Comparison of ENCODE assay signal across 20 mouse cellular contexts in the genomic region with DNA sequence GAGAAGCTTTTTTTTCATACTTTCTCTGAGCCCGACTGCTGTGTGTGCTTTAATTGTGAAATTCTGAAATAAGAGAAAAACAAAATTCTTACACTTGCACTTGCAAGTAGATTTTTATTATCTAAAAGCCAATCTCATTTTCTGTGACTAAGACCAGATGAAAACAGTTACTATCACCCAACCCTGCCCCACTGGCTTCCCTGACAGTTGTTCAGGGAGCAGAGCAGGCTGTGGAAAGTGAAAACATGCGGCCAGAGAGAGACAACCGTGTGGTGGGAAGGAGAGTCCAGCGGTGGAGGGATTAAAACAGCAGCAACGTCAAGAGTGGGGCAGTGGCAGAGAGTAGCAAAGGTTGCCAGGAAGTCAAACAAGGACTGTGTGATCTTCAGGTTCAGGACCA. TPM values are rescaled to one million over a fixed set of nuclear protein-coding genes. Genes with fewer than 3 reads are reported as not detected.
A peak's percentile ranks its signal among the peaks of the same experiment; 100 is the strongest.
DNase-seq lines count a peak whose midpoint lies in the region; ATAC-seq and TF ChIP-seq lines count a peak whose summit lies in the region.
"Had no signal": no experiment of that assay in that cellular context is flagged by ENCODE, and none has a peak within 500 bp of the region (broad histone marks: within the 10 kb centered on the region; RNA-seq: fewer than 3 reads in every experiment).

No protein-coding gene starts in this region.

- no peaks in the 10 kb centered on the region for H3K27me3 ChIP-seq in G1E (ENCODE audit: insufficient read depth, low read length)
- no peaks in the 10 kb centered on the region for H3K27me3 ChIP-seq in liver, embryonic 16.5 days (ENCODE audit: control insufficient read depth, insufficient read depth, low read depth, low read length)
- H3K27me3 ChIP-seq: forebrain, embryonic 13.5 days; limb, embryonic 12.5 days; midbrain, embryonic 12.5 days; neural tube, embryonic 12.5 days had no signal

- DNase-seq in heart, adult 11 months: peak; percentile 80
- DNase-seq in heart, adult 8-10 months (ENCODE audit: low spot score): no peak
- no peak for DNase-seq in G1E (ENCODE audit: low spot score)
- DNase-seq in lung, postnatal 14 days: peak; percentile 24
- no peak for DNase-seq in kidney, postnatal 14 days
- DNase-seq in thymus, postnatal 4 days: no peak
- DNase-seq: cerebellum, adult 18-20 months; cerebellum, postnatal 25 days; gastrocnemius, postnatal 10 days; kidney, adult 2 months; kidney, postnatal 10 days; spleen, adult 18-20 months had no signal

- peaks cover 70% of the 10 kb centered on the region for H3K4me1 ChIP-seq in G1E (ENCODE audit: insufficient read depth, low read depth, low read length)
- peaks cover 9% of the 10 kb centered on the region for H3K4me1 ChIP-seq in liver, embryonic 16.5 days (ENCODE audit: control insufficient read depth, low read depth, low read length)
- H3K4me1 ChIP-seq: forebrain, embryonic 13.5 days; midbrain, embryonic 12.5 days; neural tube, embryonic 12.5 days had no signal

- no peak overlapping the region for H3K27ac ChIP-seq in liver, embryonic 16.5 days (ENCODE audit: low read length)
- H3K27ac ChIP-seq: forebrain, embryonic 13.5 days; limb, embryonic 12.5 days; macrophage; midbrain, embryonic 12.5 days; neural tube, embryonic 12.5 days had no signal

- peak; percentile 30 for ATAC-seq in G1E (ENCODE audit: extremely low read depth, insufficient number of reproducible peaks, low FRiP score, poor library complexity, severe bottlenecking)
- peak; percentile 43; the same call in 1 of the 2 replicates for ATAC-seq in liver, embryonic 16.5 days (ENCODE audit: low read depth)
- ATAC-seq in CD4-positive, CD25-positive, alpha-beta regulatory T cell, adult 4 months: no peak
- ATAC-seq: forebrain, embryonic 13.5 days; inflammation-experienced regulatory T-cells, adult 6 months had no signal

- 39% methylated on average over 5 of the region's 5 CpGs for WGBS in liver, embryonic 16.5 days (ENCODE audit: insufficient replicate concordance)

- no peaks in the 10 kb centered on the region for H3K9me3 ChIP-seq in G1E (replicated peaks)
- no peaks in the 10 kb centered on the region for H3K9me3 ChIP-seq in liver, embryonic 16.5 days (replicated peaks; ENCODE audit: control insufficient read depth, low read length)
- H3K9me3 ChIP-seq: forebrain, embryonic 13.5 days; limb, embryonic 12.5 days; midbrain, embryonic 12.5 days; neural tube, embryonic 12.5 days had no signal

- no peak overlapping the region for H3K9ac ChIP-seq in liver, embryonic 16.5 days (ENCODE audit: low read depth, low read length)
- H3K9ac ChIP-seq: forebrain, embryonic 13.5 days; limb, embryonic 12.5 days; midbrain, embryonic 12.5 days; neural tube, embryonic 12.5 days had no signal

- H3K4me3 ChIP-seq in G1E (ENCODE audit: low read depth, low read length): peak overlapping the region; percentile 1; the same call in 1 of the 2 replicates
- no peak overlapping the region for H3K4me3 ChIP-seq in liver, embryonic 16.5 days (ENCODE audit: low read depth, low read length)
- H3K4me3 ChIP-seq: forebrain, embryonic 13.5 days; limb, embryonic 12.5 days; midbrain, embryonic 12.5 days; neural tube, embryonic 12.5 days had no signal

- peak overlapping the region; percentile 25; the same call in 1 of the 2 replicates for H3K4me2 ChIP-seq in liver, embryonic 16.5 days (ENCODE audit: low read depth, low read length)
- H3K4me2 ChIP-seq: forebrain, embryonic 13.5 days; limb, embryonic 12.5 days; midbrain, embryonic 12.5 days; neural tube, embryonic 12.5 days had no signal

- TF ChIP-seq CTCF in G1E (IDR thresholded peaks at IDR 0.05; ENCODE audit: low read depth, low read length): no peak

- H3K36me3 ChIP-seq in G1E (replicated peaks): peaks cover 20% of the 10 kb centered on the region
- no peaks in the 10 kb centered on the region for H3K36me3 ChIP-seq in liver, embryonic 16.5 days (ENCODE audit: control insufficient read depth, insufficient read depth)
- H3K36me3 ChIP-seq: limb, embryonic 12.5 days; midbrain, embryonic 12.5 days; neural tube, embryonic 12.5 days had no signal

RNA-seq across cellular contexts. Expression of gene Atp2b1, which starts 46.7 kb away (rescaled TPM):
- total RNA-seq in heart, adult 8-10 months (2022): 10 to 100 TPM; 59.5 to 68.2 (median 62.8) TPM
- total RNA-seq in G1E (2014; fragmentation: Nextera tagmentation) (118 and 160 TPM in 2 replicates), G1E (2017) (55.4 and 65.1 TPM in 2 replicates)
- polyA plus RNA-seq in G1E (2012): 18.1 and 18.5 TPM in 2 replicates
- 27.4 and 29.0 TPM in 2 replicates for polyA plus RNA-seq in liver, embryonic 16.5 days (2015; fragmentation: Nextera tagmentation; extraction: Ambion mirVana)
- polyA plus RNA-seq in CD4-positive, CD25-positive, alpha-beta regulatory T cell, adult 4 months (2017; shearing (Covaris generic)): 100 to 1,000 TPM; 147 to 159 TPM

Comparison
In these comparisons a context has a peak if more than half of its experiments do, and no peak if none do; other contexts are left out.
1. DNase-seq: peak in heart, adult 11 months (single experiment) and lung, postnatal 14 days (single experiment); none in heart, adult 8-10 months (single experiment), G1E (single experiment), kidney, postnatal 14 days (single experiment) and thymus, postnatal 4 days (single experiment).